Mouse (Mus musculus): ENCODE measurements around the gene Ap1b1. TPM values are rescaled to one million over a fixed set of nuclear protein-coding genes. Genes with fewer than 3 reads are reported as not detected.

The Ap1b1 gene
- polyA plus RNA-seq, 1 experiment from 2014 or later = 41.8 TPM

DNA sequence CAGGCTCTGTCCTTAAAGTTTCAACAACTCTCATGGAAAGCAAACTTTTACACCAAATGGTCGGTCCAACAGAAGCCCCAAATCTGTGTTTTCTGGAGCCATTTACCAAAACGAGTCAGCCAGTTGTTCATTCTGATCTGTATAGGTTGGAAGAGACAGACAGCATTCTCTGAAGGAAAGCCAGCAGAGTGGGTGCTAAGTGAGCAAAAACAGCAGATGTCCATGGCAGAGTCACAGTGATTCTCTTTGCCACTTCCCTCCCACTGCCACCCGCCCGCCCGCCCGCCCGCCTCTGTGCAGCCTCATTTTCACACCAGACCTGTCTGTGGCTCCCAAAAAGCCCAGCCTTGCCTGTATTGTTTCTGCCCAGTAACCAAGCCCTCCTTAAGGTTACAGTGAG, 41.6 kb downstream of the Ap1b1 start:
- TF ChIP-seq CTCF (IDR thresholded peaks at IDR 0.05; ENCODE audit: low read depth) (no peak), EP300 (optimal IDR thresholded peaks at IDR 0.05) (no peak)
- Histone ChIP-seq H3K4me2 (replicated peaks; ENCODE audit: low read depth) (no peak overlapping the region), H3K27me3 (ENCODE audit: control insufficient read depth, insufficient read depth, low read length) (no peaks in the 10 kb centered on the region), H3K4me1 (replicated peaks; ENCODE audit: control insufficient read depth, insufficient read depth) (no peaks in the 10 kb centered on the region), H3K4me3 (ENCODE audit: low read depth, low read length) (no peak overlapping the region), H3K36me3 (ENCODE audit: control insufficient read depth, insufficient read depth, low read length) (peaks cover 32% of the 10 kb centered on the region), H3K9ac (ENCODE audit: low read length) (no peak overlapping the region), H3K9me3 (ENCODE audit: control insufficient read depth, low read length) (no peaks in the 10 kb centered on the region), H3K27ac (replicated peaks) (no peak overlapping the region)
- ATAC-seq (ENCODE audit: low FRiP score, low TSS enrichment) = no peak
- over 99% methylated on average over 7 of the region's 7 CpGs for WGBS
- DNase-seq (ENCODE audit: low spot score) = no peak

DNA sequence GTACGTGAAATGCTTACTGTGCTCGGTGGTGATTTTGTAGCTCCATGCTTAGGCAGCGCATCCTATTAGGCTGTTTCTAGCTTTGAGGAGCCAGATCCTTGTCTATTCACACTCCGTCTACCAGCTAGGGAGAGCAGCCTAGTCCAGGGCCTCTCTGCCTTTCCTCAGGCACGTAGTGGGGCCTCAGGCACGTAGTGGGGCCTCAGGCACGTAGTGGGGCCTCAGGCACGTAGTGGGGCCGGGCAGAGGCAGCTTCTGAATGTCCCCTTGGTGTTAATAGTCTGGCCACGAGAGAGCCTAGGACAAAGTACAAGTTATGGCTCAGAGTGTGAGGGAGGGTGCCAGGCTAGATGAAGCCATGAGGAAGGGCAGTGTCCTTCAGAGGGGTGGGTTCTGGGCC, 46.1 kb downstream of the Ap1b1 start:
- 92% methylated on average over 10 of the region's 10 CpGs for WGBS
- peaks cover 39% of the 10 kb centered on the region for H3K36me3 ChIP-seq (ENCODE audit: control insufficient read depth, insufficient read depth, low read length)

GRCm38 (mm10) chr11:5033136-5033535, 46.5 kb downstream of the Ap1b1 start:
- peaks cover 37% of the 10 kb centered on the region for H3K36me3 ChIP-seq (ENCODE audit: control insufficient read depth, insufficient read depth, low read length)
- H3K27ac ChIP-seq (replicated peaks) = no peak overlapping the region
- H3K4me3 ChIP-seq (ENCODE audit: low read depth, low read length) = no peak overlapping the region
- ATAC-seq (ENCODE audit: low FRiP score, low TSS enrichment) (no peak), DNase-seq (ENCODE audit: low spot score) (no peak)
- H3K27me3 ChIP-seq (ENCODE audit: control insufficient read depth, insufficient read depth, low read length) = no peaks in the 10 kb centered on the region
- no peak for TF ChIP-seq CTCF (IDR thresholded peaks at IDR 0.05; ENCODE audit: low read depth)
- TF ChIP-seq EP300 (optimal IDR thresholded peaks at IDR 0.05) = no peak
- H3K9me3 ChIP-seq (ENCODE audit: control insufficient read depth, low read length) = no peaks in the 10 kb centered on the region
- H3K4me1 ChIP-seq (replicated peaks; ENCODE audit: control insufficient read depth, insufficient read depth) = no peaks in the 10 kb centered on the region
- H3K9ac ChIP-seq (ENCODE audit: low read length) = no peak overlapping the region
- H3K4me2 ChIP-seq (replicated peaks; ENCODE audit: low read depth) = no peak overlapping the region
- WGBS = 74% methylated on average over 3 of the region's 3 CpGs

More for the DNA sequence above, 46.1 kb downstream of the Ap1b1 start:
- Histone ChIP-seq H3K9ac (ENCODE audit: low read length) (no peak overlapping the region), H3K27ac (replicated peaks) (no peak overlapping the region), H3K27me3 (ENCODE audit: control insufficient read depth, insufficient read depth, low read length) (no peaks in the 10 kb centered on the region), H3K4me1 (replicated peaks; ENCODE audit: control insufficient read depth, insufficient read depth) (no peaks in the 10 kb centered on the region), H3K4me3 (ENCODE audit: low read depth, low read length) (no peak overlapping the region), H3K4me2 (replicated peaks; ENCODE audit: low read depth) (no peak overlapping the region), H3K9me3 (ENCODE audit: control insufficient read depth, low read length) (no peaks in the 10 kb centered on the region)
- no peak for DNase-seq (ENCODE audit: low spot score)
- TF ChIP-seq CTCF (IDR thresholded peaks at IDR 0.05; ENCODE audit: low read depth) (no peak), EP300 (optimal IDR thresholded peaks at IDR 0.05) (no peak)
- ATAC-seq (ENCODE audit: low FRiP score, low TSS enrichment) = no peak

GRCm38 (mm10) chr11:5035421-5035820, 48.8 kb downstream of the Ap1b1 start:
- Histone ChIP-seq H3K4me3 (ENCODE audit: low read depth, low read length) (no peak overlapping the region), H3K4me1 (replicated peaks; ENCODE audit: control insufficient read depth, insufficient read depth) (no peaks in the 10 kb centered on the region), H3K4me2 (replicated peaks; ENCODE audit: low read depth) (no peak overlapping the region), H3K36me3 (ENCODE audit: control insufficient read depth, insufficient read depth, low read length) (peaks cover 29% of the 10 kb centered on the region), H3K9me3 (ENCODE audit: control insufficient read depth, low read length) (no peaks in the 10 kb centered on the region), H3K9ac (ENCODE audit: low read length) (no peak overlapping the region), H3K27ac (replicated peaks) (no peak overlapping the region), H3K27me3 (ENCODE audit: control insufficient read depth, insufficient read depth, low read length) (no peaks in the 10 kb centered on the region)
- TF ChIP-seq CTCF (IDR thresholded peaks at IDR 0.05; ENCODE audit: low read depth) = no peak
- ATAC-seq (ENCODE audit: low FRiP score, low TSS enrichment) (no peak), DNase-seq (ENCODE audit: low spot score) (no peak)
- WGBS = 89% methylated on average over 4 of the region's 4 CpGs

DNA sequence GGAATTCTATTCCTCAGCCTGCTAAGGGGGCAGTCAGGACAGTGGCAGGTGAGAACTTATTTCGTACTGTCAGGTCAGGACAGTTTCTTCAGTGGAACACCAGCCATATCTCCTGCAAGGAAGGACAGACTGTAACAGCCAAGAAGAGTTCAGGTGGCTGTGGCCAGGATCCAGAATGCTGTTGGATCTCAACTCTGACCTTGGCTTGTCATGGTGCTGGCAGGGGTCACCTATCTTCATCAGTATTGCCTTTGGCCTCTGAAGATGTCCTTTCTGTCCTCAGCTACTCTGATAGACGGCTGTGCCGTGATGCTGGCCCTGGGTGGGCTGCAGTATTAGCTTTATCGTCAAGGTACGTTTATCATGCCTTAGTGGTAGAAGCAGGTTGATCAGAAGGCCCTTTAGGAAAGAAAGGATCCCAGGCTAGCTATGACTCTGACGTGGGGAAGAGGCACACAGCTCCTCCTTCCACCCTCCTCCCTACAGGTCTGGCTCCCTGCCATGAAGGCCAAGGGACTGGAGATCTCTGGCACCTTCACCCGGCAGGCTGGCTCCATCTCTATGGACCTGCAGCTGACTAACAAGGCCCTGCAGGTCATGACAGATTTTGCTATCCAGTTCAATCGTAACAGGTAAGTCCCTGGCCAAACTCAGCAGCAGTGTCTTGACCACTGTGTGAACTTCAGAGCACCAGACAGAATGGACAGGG, 50.7 kb downstream of the Ap1b1 start:
- no peak for DNase-seq (ENCODE audit: low spot score)
- Histone ChIP-seq H3K36me3 (ENCODE audit: control insufficient read depth, insufficient read depth, low read length) (peaks cover 22% of the 10 kb centered on the region), H3K27ac (replicated peaks) (no peak overlapping the region), H3K4me3 (ENCODE audit: low read depth, low read length) (no peak overlapping the region), H3K27me3 (ENCODE audit: control insufficient read depth, insufficient read depth, low read length) (no peaks in the 10 kb centered on the region), H3K9ac (ENCODE audit: low read length) (no peak overlapping the region), H3K4me2 (replicated peaks; ENCODE audit: low read depth) (no peak overlapping the region), H3K9me3 (ENCODE audit: control insufficient read depth, low read length) (no peaks in the 10 kb centered on the region), H3K4me1 (replicated peaks; ENCODE audit: control insufficient read depth, insufficient read depth) (no peaks in the 10 kb centered on the region)
- TF ChIP-seq EP300 (optimal IDR thresholded peaks at IDR 0.05) = no peak
- TF ChIP-seq CTCF (IDR thresholded peaks at IDR 0.05; ENCODE audit: low read depth) = no peak
- WGBS = 81% methylated on average over 8 of the region's 8 CpGs
- no peak for ATAC-seq (ENCODE audit: low FRiP score, low TSS enrichment)

DNA sequence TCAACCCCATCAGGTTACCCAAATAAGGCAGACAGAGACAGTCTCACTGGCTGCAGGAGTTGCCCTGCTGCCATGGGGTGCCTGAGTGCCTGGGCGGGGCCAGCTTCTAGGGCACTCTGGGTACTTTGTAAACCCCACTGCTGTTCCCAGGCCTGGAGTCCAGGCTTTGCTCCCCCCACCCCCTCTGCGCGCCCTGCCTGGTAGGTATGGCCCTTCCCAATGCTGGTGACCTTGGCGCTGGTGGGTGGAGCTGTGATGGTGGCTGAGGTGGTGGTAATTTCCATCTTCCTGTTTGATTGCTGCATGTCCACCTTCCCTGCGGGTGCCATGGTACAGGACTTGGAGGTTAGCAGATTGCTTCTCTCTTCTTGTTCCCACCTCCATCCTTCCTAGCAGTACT, 54.0 kb downstream of the Ap1b1 start:
- WGBS = 88% methylated on average over 5 of the region's 5 CpGs
- TF ChIP-seq CTCF (IDR thresholded peaks at IDR 0.05; ENCODE audit: low read depth) (no peak), EP300 (optimal IDR thresholded peaks at IDR 0.05) (no peak)
- H3K27me3 ChIP-seq (ENCODE audit: control insufficient read depth, insufficient read depth, low read length) = no peaks in the 10 kb centered on the region

More for the DNA sequence above, 54.0 kb downstream of the Ap1b1 start:
- H3K9me3 ChIP-seq (ENCODE audit: control insufficient read depth, low read length) = no peaks in the 10 kb centered on the region
- H3K4me2 ChIP-seq (replicated peaks; ENCODE audit: low read depth) = no peak overlapping the region
- no peak overlapping the region for H3K4me3 ChIP-seq (ENCODE audit: low read depth, low read length)
- H3K27ac ChIP-seq (replicated peaks) = no peak overlapping the region
- peaks cover 7% of the 10 kb centered on the region; the same call in 1 of the 2 replicates for H3K36me3 ChIP-seq (ENCODE audit: control insufficient read depth, insufficient read depth, low read length)
- no peak for ATAC-seq (ENCODE audit: low FRiP score, low TSS enrichment)
- H3K9ac ChIP-seq (ENCODE audit: low read length) = no peak overlapping the region
- H3K4me1 ChIP-seq (replicated peaks; ENCODE audit: control insufficient read depth, insufficient read depth) = no peaks in the 10 kb centered on the region
- no peak for DNase-seq (ENCODE audit: low spot score)
